In the genomic region with DNA sequence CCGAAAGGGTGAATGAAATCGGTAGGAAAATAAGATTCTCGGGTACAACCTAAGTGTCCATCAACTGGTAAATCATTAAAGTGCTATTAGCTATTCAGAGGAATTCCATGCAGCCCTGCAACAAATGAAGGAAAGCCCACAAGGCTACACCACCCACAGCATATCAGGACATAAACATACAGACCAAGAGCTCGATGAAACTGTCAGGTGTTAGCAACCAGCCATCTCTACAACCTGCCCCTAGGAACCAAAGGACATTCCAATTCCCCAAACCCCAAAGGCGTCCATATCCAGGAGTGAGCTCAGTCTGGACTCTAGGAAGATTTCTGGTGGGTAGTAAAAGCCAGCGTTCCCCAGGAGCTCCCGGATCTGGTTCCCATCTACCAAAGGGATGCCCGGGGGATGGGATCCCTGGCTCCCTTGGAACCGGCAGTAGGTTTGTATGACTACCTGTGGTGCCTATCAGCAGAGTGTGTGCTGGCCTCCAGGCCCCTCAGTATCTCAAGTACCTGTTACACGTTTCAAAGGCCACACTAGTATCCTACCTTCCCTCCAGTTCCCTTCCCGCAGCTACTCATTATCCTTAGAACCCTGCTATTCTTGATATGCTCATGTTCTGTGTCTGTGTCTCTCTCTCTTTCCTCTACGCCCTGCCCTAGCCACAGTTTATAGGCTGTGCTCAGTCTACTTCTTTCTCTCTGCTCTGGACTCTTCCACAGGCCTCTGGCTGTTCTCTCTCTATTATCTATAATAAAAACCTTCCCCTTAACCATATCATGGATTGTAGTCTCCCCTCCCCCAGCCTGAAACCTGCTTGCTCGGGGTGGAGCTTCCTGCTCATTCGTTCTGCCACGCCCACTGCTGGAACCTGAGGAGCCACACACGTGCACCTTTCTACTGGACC, we compare ENCODE assay signal across 10 mouse cellular contexts. TPM values are rescaled to one million over a fixed set of nuclear protein-coding genes. Genes with fewer than 3 reads are reported as not detected.
A peak's percentile ranks its signal among the peaks of the same experiment; 100 is the strongest.
DNase-seq lines count a peak whose midpoint lies in the region; ATAC-seq and TF ChIP-seq lines count a peak whose summit lies in the region.
"Had no signal": no experiment of that assay in that cellular context is flagged by ENCODE, and none has a peak within 500 bp of the region (broad histone marks: within the 10 kb centered on the region; RNA-seq: fewer than 3 reads in every experiment).

No protein-coding gene starts in this region.

- H3K27ac ChIP-seq in heart, embryonic 10.5 days = peak overlapping the region; percentile 60; the same call in 1 of the 2 replicates
- no peak overlapping the region for H3K27ac ChIP-seq in heart, adult 2 months
- H3K27ac ChIP-seq in midbrain, embryonic 16.5 days (ENCODE audit: low read length) = no peak overlapping the region
- H3K27ac ChIP-seq in midbrain, embryonic 14.5 days (replicated peaks; ENCODE audit: low read depth, low read length) = no peak overlapping the region
- H3K27ac ChIP-seq in liver, adult 2 months (replicated peaks; ENCODE audit: insufficient read depth, low read depth, low read length) = no peak overlapping the region

- H3K9me3 ChIP-seq in heart, embryonic 10.5 days = no peaks in the 10 kb centered on the region
- H3K9me3 ChIP-seq in midbrain, embryonic 16.5 days (replicated peaks; ENCODE audit: control insufficient read depth, low read length, poor library complexity, severe bottlenecking) = no peaks in the 10 kb centered on the region
- no peaks in the 10 kb centered on the region for H3K9me3 ChIP-seq in midbrain, embryonic 14.5 days (ENCODE audit: control insufficient read depth, low read length)

- no peak for ATAC-seq in midbrain, embryonic 16.5 days
- ATAC-seq in midbrain, embryonic 14.5 days (ENCODE audit: low FRiP score, low TSS enrichment) = no peak
- ATAC-seq: forebrain, postnatal 0 days had no signal

- H3K4me1 ChIP-seq in heart, embryonic 10.5 days = peaks cover 8% of the 10 kb centered on the region
- H3K4me1 ChIP-seq in heart, adult 2 months (ENCODE audit: control insufficient read depth, insufficient read depth, low read length) = no peaks in the 10 kb centered on the region; the same call in 1 of the 2 replicates
- peaks cover 2% of the 10 kb centered on the region; the same call in 1 of the 2 replicates for H3K4me1 ChIP-seq in midbrain, embryonic 16.5 days (ENCODE audit: control insufficient read depth, insufficient read depth, low read length)
- no peaks in the 10 kb centered on the region for H3K4me1 ChIP-seq in midbrain, embryonic 14.5 days (ENCODE audit: control insufficient read depth, insufficient read depth, low read length)
- peaks cover 2% of the 10 kb centered on the region; the same call in 1 of the 2 replicates for H3K4me1 ChIP-seq in liver, adult 2 months (ENCODE audit: control insufficient read depth, insufficient read depth, low read length)

- no peaks in the 10 kb centered on the region for H3K36me3 ChIP-seq in heart, embryonic 10.5 days
- H3K36me3 ChIP-seq in heart, adult 2 months (ENCODE audit: control insufficient read depth, insufficient read depth, low read length) = no peaks in the 10 kb centered on the region
- H3K36me3 ChIP-seq in midbrain, embryonic 16.5 days (ENCODE audit: control insufficient read depth, insufficient read depth, low read length) = no peaks in the 10 kb centered on the region
- no peaks in the 10 kb centered on the region for H3K36me3 ChIP-seq in midbrain, embryonic 14.5 days (ENCODE audit: control insufficient read depth, insufficient read depth, low read length)
- no peaks in the 10 kb centered on the region for H3K36me3 ChIP-seq in liver, adult 2 months (ENCODE audit: control insufficient read depth, insufficient read depth, low read length)

- no peaks in the 10 kb centered on the region for H3K27me3 ChIP-seq in heart, embryonic 10.5 days (ENCODE audit: insufficient read depth, poor library complexity, severe bottlenecking)
- no peaks in the 10 kb centered on the region for H3K27me3 ChIP-seq in heart, adult 2 months (ENCODE audit: control insufficient read depth, insufficient read depth, low read length)
- H3K27me3 ChIP-seq in midbrain, embryonic 16.5 days (ENCODE audit: control insufficient read depth, insufficient read depth, low read depth, low read length) = no peaks in the 10 kb centered on the region; the same call in 1 of the 2 replicates
- no peaks in the 10 kb centered on the region for H3K27me3 ChIP-seq in midbrain, embryonic 14.5 days (ENCODE audit: control insufficient read depth, insufficient read depth, low read length)
- no peaks in the 10 kb centered on the region for H3K27me3 ChIP-seq in liver, adult 2 months (ENCODE audit: control insufficient read depth, insufficient read depth, low read length)

- H3K4me2 ChIP-seq in midbrain, embryonic 16.5 days (ENCODE audit: low read length) = peak overlapping the region; percentile 18; the same call in 1 of the 2 replicates
- no peak overlapping the region for H3K4me2 ChIP-seq in midbrain, embryonic 14.5 days (ENCODE audit: low read length)

- no peak for DNase-seq in heart, embryonic 10.5 days (ENCODE audit: low spot score)
- DNase-seq in heart, adult 2 months = no peak
- DNase-seq in midbrain, embryonic 14.5 days = no peak
- DNase-seq in liver, adult 2 months (ENCODE audit: extremely low read depth, low read depth, low spot score) = peak; percentile 27
- DNase-seq in frontal cortex, postnatal 14 days (ENCODE audit: low spot score in 2 of 2) = no peak
- DNase-seq in cerebellum, postnatal 25 days = no peak
- DNase-seq in layer of hippocampus, adult 9-10 months (ENCODE audit: low spot score) = no peak
- DNase-seq: forebrain, postnatal 0 days had no signal

- no peaks in the 10 kb centered on the region for H3K79me2 ChIP-seq in heart, adult 2 months (replicated peaks; ENCODE audit: control insufficient read depth, insufficient read depth, low read length)
- H3K79me2 ChIP-seq in liver, adult 2 months (ENCODE audit: control insufficient read depth, insufficient read depth, low read length) = no peaks in the 10 kb centered on the region

- WGBS in heart, embryonic 10.5 days = 30% methylated on average over 15 of the region's 16 CpGs
- WGBS in heart, adult 2 months = 45% methylated on average over 16 of the region's 16 CpGs
- 41% methylated on average over 14 of the region's 16 CpGs for WGBS in midbrain, embryonic 16.5 days
- WGBS in midbrain, embryonic 14.5 days = 37% methylated on average over 15 of the region's 16 CpGs
- WGBS in liver, adult 2 months = 47% methylated on average over 15 of the region's 16 CpGs

- TF ChIP-seq EP300 in heart, adult 2 months (IDR thresholded peaks at IDR 0.05; ENCODE audit: insufficient read depth, low read depth, low read length) = no peak

- intact Hi-C loops in heart, adult 2 months (cut with DNase I) = no loop called here

- no peak for TF ChIP-seq CTCF in heart, adult 2 months (IDR thresholded peaks at IDR 0.05)
- TF ChIP-seq CTCF in liver, adult 2 months (IDR thresholded peaks at IDR 0.05; ENCODE audit: low read depth, low read length) = no peak

- TF ChIP-seq POLR2A in heart, adult 2 months (IDR thresholded peaks at IDR 0.05; ENCODE audit: insufficient read depth, low read depth, low read length) = no peak
- no peak for TF ChIP-seq POLR2A in liver, adult 2 months (IDR thresholded peaks at IDR 0.05; ENCODE audit: extremely low read depth, insufficient read depth, low read length)

- peak overlapping the region; percentile 35 for H3K4me3 ChIP-seq in heart, embryonic 10.5 days
- no peak overlapping the region for H3K4me3 ChIP-seq in heart, adult 2 months
- no peak overlapping the region for H3K4me3 ChIP-seq in midbrain, embryonic 16.5 days (ENCODE audit: low read depth, low read length)
- H3K4me3 ChIP-seq in midbrain, embryonic 14.5 days (replicated peaks; ENCODE audit: low read depth, low read length) = no peak overlapping the region
- no peak overlapping the region for H3K4me3 ChIP-seq in liver, adult 2 months (ENCODE audit: insufficient read depth, low read depth, low read length)

- H3K9ac ChIP-seq in heart, adult 2 months (ENCODE audit: low read depth, low read length) = no peak overlapping the region
- H3K9ac ChIP-seq in midbrain, embryonic 16.5 days (ENCODE audit: low read depth, low read length) = no peak overlapping the region
- no peak overlapping the region for H3K9ac ChIP-seq in midbrain, embryonic 14.5 days (replicated peaks; ENCODE audit: low read length)
- no peak overlapping the region for H3K9ac ChIP-seq in liver, adult 2 months (ENCODE audit: low read depth, low read length)
- H3K9ac ChIP-seq: forebrain, postnatal 0 days had no signal

RNA-seq across cellular contexts. Expression of gene Cdc42, which starts 23.4 kb away (rescaled TPM):
- polyA plus RNA-seq in heart, embryonic 10.5 days (2016; fragmentation: Nextera tagmentation; extraction: Ambion mirVana) = 550 and 560 TPM in 2 replicates
- 100 to 1,000 TPM; 136 to 137 TPM for total RNA-seq in heart, adult 2 months (2021)
- 68.4 and 141 TPM in 2 replicates for polyA plus RNA-seq in heart, adult 2 months (2012; rRNA removed)
- 1,054 and 1,095 TPM in 2 replicates for polyA plus RNA-seq in midbrain, embryonic 16.5 days (2015; fragmentation: Nextera tagmentation; extraction: Ambion mirVana)
- polyA plus RNA-seq in midbrain, embryonic 14.5 days (2014; fragmentation: Nextera tagmentation; extraction: Ambion mirVana) = 984 and 991 TPM in 2 replicates
- 124 and 131 TPM in 2 replicates for total RNA-seq in liver, adult 2 months (2014; rRNA removed)
- 35.8 and 36.9 TPM in 2 replicates for polyA plus RNA-seq in liver, adult 2 months (2012; rRNA removed)

RNA-seq across cellular contexts. Expression of gene Cela3a, which starts 28.6 kb away (rescaled TPM):
- not detected in 2 replicates for polyA plus RNA-seq in heart, embryonic 10.5 days (2016; fragmentation: Nextera tagmentation; extraction: Ambion mirVana)
- not detected for total RNA-seq in heart, adult 2 months (2021)
- polyA plus RNA-seq in heart, adult 2 months (2012; rRNA removed) = not detected in 2 replicates
- polyA plus RNA-seq in midbrain, embryonic 16.5 days (2015; fragmentation: Nextera tagmentation; extraction: Ambion mirVana) = not detected in 2 replicates
- not detected in 2 replicates for polyA plus RNA-seq in midbrain, embryonic 14.5 days (2014; fragmentation: Nextera tagmentation; extraction: Ambion mirVana)
- not detected in 2 replicates for total RNA-seq in liver, adult 2 months (2014; rRNA removed)
- polyA plus RNA-seq in liver, adult 2 months (2012; rRNA removed) = not detected in 2 replicates
- total RNA-seq: forebrain, postnatal 0 days had no signal
- polyA plus RNA-seq: forebrain, postnatal 0 days; neural tube, embryonic 11.5 days had no signal

RNA-seq across cellular contexts. Expression of gene Cela3b, which starts 49.4 kb away (rescaled TPM):
- not detected in 2 replicates for polyA plus RNA-seq in heart, embryonic 10.5 days (2016; fragmentation: Nextera tagmentation; extraction: Ambion mirVana)
- not detected for total RNA-seq in heart, adult 2 months (2021)
- 0.32 TPM in 1 of 2 replicates, not detected in the other for polyA plus RNA-seq in heart, adult 2 months (2012; rRNA removed)
- not detected in 2 replicates for polyA plus RNA-seq in midbrain, embryonic 16.5 days (2015; fragmentation: Nextera tagmentation; extraction: Ambion mirVana)
- polyA plus RNA-seq in midbrain, embryonic 14.5 days (2014; fragmentation: Nextera tagmentation; extraction: Ambion mirVana) = not detected in 2 replicates
- total RNA-seq in liver, adult 2 months (2014; rRNA removed) = 16.6 and 59.5 TPM in 2 replicates
- polyA plus RNA-seq in liver, adult 2 months (2012; rRNA removed) = 0.42 and 1.0 TPM in 2 replicates
- total RNA-seq: forebrain, postnatal 0 days had no signal
- polyA plus RNA-seq: forebrain, postnatal 0 days; neural tube, embryonic 11.5 days had no signal
